Mouse (Mus musculus) cerebellum, postnatal 4 days (tissue): Measurements from ENCODE around the gene Armc9.

Experiments
- DNase-seq, 2 experiments: peaks; one replicate each; pipeline ENCODE4 v3.0.0; 2022; ENCODE audit warnings: low spot score in 2 of 2, mixed read lengths in 1 of 2

The Armc9 gene

GRCm38 (mm10) chr1:86311467-86312005 is 157.0 kb downstream of the Armc9 start:
- no peak for DNase-seq

GRCm38 (mm10) chr1:86312269-86312668 is 157.7 kb downstream of the Armc9 start:
- no peak for DNase-seq

- no peak for DNase-seq
Measured at GRCm38 (mm10) chr1:86313096-86313771, 158.7 kb downstream of the Armc9 start.

- no peak for DNase-seq
Measured at GRCm38 (mm10) chr1:86313772-86314125, 159.2 kb downstream of the Armc9 start.

- DNase-seq, result no peak
Measured at GRCm38 (mm10) chr1:86320822-86321413, 166.3 kb downstream of the Armc9 start.
